Mouse (Mus musculus): ENCODE measurements around the gene Syt3.

Syt3 gene

GRCm38 (mm10) chr7:44413307-44413706 lies 29.4 kb downstream of the Syt3 start:
- no peak for DNase-seq

GRCm38 (mm10) chr7:44427666-44428065 lies 43.8 kb downstream of the Syt3 start:
- DNase-seq = no peak

- DNase-seq = peak; percentile 51
These were observed 44.5 kb downstream of the Syt3 start for GRCm38 (mm10) chr7:44428171-44428950.

- DNase-seq = peak; percentile 53
These were observed 45.1 kb downstream of the Syt3 start, which contains the start of gene Lrrc4b for GRCm38 (mm10) chr7:44428968-44429521. Gene Lrrc4b, plus strand, starts transcription at chr7:44429018.

GRCm38 (mm10) chr7:44429534-44430488 lies 45.9 kb downstream of the Syt3 start:
- peak; percentile 52 for DNase-seq

GRCm38 (mm10) chr7:44432550-44432949 lies 48.6 kb downstream of the Syt3 start:
- no peak for DNase-seq

GRCm38 (mm10) chr7:44433371-44433770 lies 49.5 kb downstream of the Syt3 start:
- no peak for DNase-seq

GRCm38 (mm10) chr7:44434089-44434488 lies 50.2 kb downstream of the Syt3 start:
- no peak for DNase-seq

- peak; percentile 56 for DNase-seq
These were observed 51.9 kb downstream of the Syt3 start for GRCm38 (mm10) chr7:44435796-44436195.

GRCm38 (mm10) chr7:44436267-44436666 lies 52.4 kb downstream of the Syt3 start:
- DNase-seq = no peak

GRCm38 (mm10) chr7:44437188-44437587 lies 53.3 kb downstream of the Syt3 start:
- no peak for DNase-seq

GRCm38 (mm10) chr7:44437933-44438332 lies 54.0 kb downstream of the Syt3 start:
- DNase-seq = peak; percentile 72

GRCm38 (mm10) chr7:44439696-44440095 lies 55.8 kb downstream of the Syt3 start:
- DNase-seq = peak; percentile 36

GRCm38 (mm10) chr7:44440479-44440878 lies 56.6 kb downstream of the Syt3 start:
- peak; percentile 31 for DNase-seq

GRCm38 (mm10) chr7:44441180-44441579 lies 57.3 kb downstream of the Syt3 start:
- DNase-seq = no peak

- peak; percentile 73 for DNase-seq
These were observed 57.8 kb downstream of the Syt3 start for GRCm38 (mm10) chr7:44441648-44442109.

- peak; percentile 56 for DNase-seq
These were observed 58.5 kb downstream of the Syt3 start for GRCm38 (mm10) chr7:44442407-44442821.

- peak; percentile 73 for DNase-seq
These were observed 59.6 kb downstream of the Syt3 start for GRCm38 (mm10) chr7:44443268-44444173.

- DNase-seq = peak; percentile 47
These were observed 61.1 kb downstream of the Syt3 start for GRCm38 (mm10) chr7:44444886-44445527.

- no peak for DNase-seq
These were observed 61.6 kb downstream of the Syt3 start for GRCm38 (mm10) chr7:44445528-44445923.

- DNase-seq = no peak
These were observed 62.4 kb downstream of the Syt3 start for GRCm38 (mm10) chr7:44446070-44446855.

All from cerebellum, adult 8-10 months (tissue).